Mouse (Mus musculus) retina, postnatal 1 day (tissue): ENCODE measurements at regions not wholly inside any gene's neighbourhood (a gene's known extent, or its start where the extent isn't known, plus 50 kb on each side); places are given as distances from the start of the nearest gene placed in this dataset.
A peak's percentile ranks its signal among the peaks of the same experiment; 100 is the strongest.
"Not testable (repeated sequence)": the region's sequence is repeated elsewhere in the genome, so short reads cannot be mapped to it uniquely, and the experiment has no call there.

Source experiments
- DNase-seq: peaks from one replicate; pipeline ENCODE4 v3.0.0-alpha.2; 2012

DNA sequence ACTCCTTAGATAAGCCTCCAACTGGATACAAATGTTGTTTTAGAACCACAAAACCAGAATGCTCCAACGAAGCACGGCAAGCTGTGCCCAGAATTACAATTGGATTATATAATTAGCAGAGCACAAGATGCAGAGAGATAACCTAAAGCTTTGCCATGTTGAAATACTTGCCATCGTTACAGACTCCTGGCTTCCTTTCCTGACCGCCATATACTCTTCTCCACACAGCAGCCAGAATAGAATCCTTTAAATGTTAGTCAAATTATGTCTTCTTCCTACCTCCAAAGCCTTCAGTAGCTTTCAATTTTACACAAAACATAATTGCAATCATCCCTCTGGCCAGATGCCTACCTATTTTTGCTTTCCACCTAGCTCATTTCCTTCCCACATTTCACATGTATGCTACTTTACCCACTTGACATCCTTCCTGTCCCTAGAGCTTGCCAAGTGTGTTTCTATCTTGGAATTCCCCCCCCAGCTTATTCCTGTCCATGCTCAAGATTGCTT, 52.8 kb upstream of the G2e3 start:
- DNase-seq: no peak

DNA sequence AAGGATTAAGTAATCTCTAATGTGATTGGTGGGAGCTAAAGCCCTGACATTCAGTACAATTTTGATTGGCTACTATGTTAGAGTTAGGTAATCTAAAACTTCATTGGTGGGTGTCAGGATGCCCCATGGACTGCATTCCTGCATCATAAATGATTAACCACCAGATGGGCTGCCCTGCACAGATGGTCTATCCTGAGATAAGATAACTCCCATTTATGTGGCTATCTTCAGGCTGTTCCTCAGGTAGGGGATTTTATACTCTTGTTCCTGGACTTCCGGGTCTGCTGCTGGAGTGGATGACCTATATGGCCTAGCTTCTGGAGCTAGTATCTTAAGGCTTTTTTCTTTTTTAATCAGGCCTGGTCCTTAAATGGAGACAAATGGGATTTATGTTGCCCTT, 69.5 kb upstream of the G2e3 start:
- no peak for DNase-seq

DNA sequence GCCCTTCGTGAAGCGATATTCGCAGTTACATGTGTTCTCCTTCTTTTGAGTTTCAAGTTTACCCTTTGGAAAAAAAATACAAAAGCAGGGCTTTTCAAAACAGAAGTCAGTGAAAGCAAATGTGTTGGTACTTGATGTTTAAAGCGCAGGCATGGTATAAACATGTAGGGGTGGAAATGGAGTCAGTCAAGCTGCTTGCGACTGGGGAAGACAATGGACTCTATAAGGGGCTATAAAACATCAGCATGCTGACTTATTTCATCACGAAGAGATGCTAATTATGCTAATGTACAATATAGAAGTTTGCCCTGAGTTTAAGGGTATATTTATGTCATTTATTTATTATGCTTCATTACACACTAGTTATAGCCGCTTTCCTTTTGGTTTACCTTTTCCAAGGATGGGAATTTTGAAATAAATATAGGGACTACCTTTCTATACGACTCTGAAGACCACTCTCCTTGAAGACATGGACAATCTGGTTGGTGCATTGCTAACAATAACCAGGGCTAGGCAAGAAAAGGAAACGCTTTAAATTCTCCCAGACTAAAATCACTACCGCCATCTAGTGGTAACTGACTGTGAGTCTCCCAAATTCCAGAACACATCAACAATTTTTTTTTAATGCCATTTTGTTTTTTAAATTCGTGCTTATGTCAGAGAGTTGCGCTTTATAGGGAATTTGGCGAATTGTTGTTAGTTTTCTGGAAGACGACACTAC, 71.9 kb upstream of the G2e3 start:
- peak; percentile 70 for DNase-seq

DNA sequence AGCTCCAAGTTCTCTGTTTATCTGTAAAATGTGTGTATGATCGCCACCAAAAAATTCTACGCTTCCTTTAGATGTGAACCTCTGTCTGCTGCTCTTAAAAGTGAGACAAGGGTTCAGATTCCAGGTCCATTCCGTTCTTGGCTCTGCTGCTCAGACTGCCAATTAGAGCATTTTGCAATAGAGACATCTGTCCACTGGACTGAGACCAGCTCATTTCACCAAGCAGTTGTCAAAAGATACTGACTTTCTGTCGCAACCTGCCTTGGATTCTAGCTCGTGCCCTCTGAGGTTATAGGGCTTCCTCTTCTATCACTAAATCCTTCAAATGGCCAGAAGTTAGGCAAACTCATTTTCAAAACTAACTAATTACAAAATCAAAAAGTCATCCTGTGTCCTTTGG, 74.4 kb upstream of the G2e3 start:
- DNase-seq: no peak

DNA sequence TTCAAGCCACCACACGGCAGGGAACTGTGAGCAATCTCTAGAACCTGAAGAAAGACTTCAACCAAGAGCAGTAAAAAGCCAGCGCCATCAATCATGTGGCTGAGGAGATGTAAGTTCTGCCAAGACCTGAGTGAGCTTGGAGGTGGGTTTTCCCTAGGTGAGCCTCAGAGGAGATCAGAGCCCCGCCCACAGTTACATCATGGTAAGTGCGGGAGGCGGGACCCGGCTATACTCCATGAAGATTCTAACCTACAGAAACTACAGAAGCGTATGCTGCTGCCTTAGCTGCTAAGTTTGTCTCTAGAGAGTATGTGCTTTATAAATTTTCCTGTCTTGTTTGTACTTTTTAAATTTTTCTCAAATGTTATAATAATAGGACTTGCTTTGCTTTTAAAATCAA, 105.0 kb upstream of the G2e3 start:
- DNase-seq: no peak

DNA sequence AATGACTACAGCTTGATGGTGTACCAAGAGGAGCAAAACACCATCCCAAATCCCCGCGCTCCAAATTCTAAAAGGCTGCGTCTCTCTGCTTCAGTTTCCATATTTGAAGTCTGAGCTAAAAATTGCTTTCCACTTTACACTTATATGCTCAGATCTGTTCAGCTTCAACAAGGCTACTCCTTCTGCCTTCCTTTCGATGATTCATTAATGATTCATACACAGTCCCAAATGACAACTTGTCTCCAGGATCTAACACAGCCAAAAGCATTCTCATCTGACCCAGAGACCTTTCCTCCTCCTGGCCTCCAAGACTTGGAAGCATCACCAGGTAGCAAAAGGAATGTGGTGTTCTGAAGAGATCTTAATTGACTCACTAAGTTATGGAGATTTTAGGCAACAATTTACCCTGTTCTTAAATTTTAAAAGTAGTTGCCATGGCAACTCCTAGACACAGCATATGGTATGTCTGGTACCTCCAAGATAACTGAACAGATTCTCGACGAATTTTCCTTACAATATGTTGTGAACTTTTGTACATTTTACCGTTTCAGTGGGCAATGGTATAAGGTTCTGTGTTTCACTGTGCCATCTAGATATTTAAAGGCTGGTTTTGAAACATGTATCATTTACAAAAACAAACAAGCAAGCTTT, 106.6 kb upstream of the G2e3 start:
- peak; percentile 2 for DNase-seq

DNA sequence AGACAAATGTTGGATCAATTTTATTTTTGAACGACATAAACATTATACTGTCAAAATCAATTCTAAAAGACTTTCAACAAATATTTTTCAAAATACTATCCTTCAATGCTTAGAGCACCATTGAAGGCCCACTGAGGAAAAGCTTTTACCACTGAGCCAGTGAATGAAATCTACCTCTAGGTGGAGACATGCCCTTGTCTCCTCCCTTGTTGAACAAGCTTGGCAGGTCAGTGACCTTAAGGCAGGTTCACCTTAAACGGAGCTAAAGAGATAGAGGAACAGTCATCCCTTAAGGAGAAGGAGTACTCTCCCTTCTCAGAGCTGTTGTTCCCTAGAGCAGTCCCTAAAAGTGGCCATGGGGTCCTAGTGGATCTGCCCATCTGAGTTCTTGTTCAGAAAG, 136.2 kb upstream of the G2e3 start:
- DNase-seq: no peak

DNA sequence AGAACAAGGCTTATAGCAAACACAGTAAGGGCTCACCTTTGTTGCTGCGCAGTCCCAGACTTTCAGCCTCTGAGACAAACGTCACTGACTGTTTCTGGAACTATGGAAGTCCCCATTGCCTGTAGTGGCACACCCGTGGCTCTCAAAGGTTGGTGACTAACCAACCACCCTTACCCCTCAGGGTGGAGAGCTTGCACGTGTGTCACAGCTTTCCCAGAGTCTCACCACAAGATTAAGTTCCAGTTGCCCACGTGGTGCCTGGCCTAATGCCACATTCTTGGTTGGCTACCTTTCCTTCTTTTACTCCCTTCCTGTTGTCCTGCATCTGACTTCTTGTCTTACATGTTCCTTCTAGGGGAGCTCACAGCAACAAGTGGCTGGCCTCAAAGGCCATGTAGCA, 151.6 kb upstream of the G2e3 start:
- DNase-seq: no peak

DNA sequence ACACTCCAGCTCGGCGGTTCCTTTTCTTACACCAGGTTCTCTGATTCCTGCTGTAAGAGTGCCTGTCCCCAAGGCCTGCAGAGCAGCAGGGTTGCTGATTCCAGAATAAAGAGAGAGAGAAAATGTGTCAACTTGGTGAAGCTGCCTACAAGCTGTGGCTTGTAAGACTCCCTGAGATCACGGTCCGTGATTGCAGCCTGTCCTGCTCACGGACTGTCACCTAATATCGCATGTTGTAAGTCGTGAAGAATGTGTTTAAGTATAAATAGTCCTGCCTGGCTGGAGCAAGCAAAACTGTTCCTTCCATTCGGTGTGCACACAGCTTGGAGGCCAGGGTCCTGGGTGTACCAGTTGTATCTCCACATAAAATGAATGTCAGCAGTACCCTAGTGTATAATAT, 152.7 kb upstream of the G2e3 start:
- DNase-seq: no peak

DNA sequence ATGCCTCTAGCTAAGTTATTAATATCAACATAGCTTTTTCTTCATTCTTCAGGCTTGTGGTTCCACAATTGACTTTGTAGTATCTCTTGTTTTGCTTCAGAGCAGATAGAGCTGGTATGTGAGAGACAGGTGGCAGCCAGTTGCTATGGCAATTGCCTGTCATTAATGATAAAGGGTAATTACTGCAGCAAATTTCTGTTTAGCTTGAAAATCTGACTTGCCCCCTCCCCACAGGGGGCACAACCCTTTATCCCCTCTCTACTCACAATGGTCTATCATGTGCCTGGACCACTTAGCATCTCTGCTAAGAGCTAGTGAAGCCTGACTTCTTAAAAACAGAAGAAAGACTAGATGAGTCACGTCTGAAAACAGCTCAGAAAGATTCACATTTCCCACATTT, 157.1 kb upstream of the G2e3 start:
- no peak for DNase-seq

DNA sequence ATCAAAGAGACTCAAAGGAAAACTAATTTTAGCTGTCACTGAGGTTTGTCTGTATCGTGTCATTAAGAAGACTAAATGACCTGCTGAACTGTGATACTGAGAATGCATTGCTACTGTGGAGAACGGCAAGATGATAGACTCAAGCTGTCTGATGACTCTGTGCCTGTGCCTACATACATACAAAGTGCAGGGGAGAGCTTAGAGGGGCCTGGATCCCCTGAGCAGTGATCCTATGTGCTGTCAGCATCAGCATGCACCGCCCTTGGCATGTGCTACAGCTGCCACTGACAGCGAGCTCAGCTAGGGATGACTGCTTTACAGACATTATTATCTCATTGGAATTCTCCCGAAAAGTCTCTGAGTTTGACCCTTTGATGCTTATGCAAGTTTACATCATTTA, 157.7 kb upstream of the G2e3 start:
- no peak for DNase-seq

DNA sequence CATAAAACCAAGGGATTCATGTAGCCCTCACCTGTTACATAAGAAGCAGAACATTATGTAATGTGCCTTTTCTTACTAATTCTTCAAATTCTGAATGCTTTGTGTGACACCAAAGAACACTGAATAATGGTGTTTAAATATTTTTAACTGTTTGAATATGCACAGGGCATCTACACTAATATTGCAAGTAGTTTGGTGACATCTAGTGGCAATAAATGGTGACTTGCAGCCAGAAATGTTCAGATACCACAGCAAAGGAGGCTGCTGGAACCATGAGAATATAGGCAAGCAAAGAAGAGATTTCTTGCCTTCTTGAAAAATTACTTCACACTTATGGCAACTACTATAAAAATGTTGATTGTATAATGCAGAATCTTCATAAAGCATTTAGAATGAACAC, 159.6 kb upstream of the G2e3 start:
- DNase-seq: peak; percentile 70

DNA sequence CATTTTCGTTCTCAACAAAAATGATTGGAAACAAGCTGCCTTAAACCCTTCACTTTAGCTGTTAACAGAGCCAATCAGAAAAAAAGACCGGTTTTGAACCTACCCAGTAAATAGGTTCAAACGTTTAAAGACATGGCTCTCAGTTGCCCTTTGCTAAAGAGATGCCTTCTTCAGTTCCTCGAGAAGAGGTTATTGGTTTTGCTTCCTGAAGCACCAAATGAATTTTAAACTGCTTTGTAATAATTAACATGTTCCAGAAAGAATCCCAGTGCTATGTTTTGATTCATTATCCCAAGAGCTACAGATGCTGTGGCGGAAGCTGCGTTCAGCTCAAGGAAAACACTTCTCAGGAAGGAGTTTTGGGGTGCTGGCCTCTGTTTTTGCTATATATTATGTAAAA, 160.1 kb upstream of the G2e3 start:
- no peak for DNase-seq

DNA sequence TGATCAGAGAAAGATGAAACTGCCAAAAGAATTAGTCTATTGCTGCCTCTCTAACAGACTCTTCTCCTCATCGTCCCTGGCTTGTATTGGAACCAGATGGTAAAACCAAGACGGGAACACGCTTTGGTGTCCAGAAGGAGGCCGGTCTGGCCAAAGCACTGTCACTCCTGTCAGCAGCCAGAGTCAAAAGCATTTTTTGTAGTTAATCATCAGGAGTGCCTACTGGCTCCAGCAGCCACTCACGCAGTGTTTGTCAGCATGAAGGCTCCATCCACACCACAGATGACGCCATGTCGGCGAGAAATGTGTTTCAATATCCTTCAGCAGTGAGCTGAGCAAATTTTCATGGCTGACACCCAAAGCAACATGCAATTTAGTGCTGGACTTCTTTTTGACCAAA, 162.1 kb upstream of the G2e3 start:
- DNase-seq: no peak

DNA sequence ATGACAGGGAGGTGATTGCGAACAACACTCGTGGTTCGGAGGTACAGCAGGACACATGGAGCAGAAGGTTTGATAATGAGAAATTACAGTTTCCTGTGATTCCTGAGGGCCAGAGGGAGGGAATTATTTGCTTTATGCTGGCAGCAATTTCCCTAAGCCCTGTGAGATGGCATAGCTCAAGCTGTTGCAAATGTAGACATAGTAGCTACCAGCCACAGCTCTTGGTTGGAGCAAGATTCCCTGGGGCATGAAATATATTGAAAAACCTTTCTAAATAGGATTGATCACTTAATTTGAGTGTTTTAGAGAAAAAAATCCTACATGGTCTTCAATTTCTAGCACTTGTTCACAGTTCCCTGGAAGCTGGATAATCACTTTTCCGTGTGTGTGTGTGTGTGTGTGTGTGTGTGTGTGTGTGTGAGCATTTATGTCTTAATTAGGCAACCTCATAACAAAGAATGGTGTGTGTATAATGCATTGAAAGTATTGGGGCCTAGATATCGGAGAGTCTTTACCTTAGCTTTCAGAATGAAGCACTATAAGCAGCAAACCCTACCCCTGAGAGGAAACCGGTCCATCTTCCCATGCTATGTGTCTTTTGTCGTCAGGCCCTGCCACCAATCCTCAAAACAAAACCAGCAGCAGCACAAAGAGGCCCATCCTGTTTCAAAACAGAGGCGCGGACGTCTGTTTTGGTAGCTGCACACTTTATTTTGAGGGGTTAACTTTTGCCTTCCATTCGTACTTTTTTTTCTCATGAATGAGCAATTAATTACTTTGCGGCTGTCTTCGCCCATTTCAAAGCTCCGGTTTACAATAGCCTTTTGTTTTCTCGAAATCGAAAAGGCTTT, 172.7 kb upstream of the G2e3 start:
- DNase-seq: peak; percentile 53

DNA sequence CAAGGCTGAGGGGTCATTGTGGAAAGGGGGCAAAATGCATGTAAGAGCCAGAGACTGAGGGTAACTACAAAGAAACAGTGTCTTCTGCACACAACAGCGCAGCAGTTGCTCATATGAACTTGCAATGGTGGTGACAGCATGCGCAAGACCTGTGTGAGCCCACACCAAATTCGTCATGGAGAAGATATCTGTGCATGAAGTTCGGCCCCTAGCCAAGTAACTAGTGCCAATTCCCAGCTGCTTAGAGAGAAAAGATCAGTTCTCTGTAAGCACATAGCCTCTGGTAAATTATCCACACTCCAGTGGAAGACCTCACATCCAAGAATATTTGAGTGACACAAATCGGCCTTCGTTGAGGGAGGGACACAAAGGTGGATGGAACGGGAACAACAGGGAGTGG, 182.7 kb upstream of the G2e3 start:
- DNase-seq: no peak

DNA sequence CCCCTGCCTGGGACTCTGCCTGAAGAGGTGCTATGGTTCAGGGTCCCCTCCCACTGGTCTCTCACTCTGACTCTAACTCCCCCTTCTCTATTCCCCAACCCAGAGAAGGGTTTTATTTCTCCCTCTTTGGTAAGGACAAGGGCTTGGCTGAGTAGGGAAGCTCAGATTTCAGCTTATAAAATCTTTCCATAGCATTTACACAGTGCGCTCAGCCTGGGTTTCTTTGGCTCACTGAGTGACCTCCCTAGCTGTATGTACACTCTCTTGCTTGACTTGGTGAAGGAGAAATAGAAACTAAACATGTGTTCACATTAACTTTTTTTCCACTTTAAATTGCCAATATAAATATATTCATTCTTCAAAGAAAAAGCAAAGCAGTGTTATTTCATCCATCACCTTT, 186.9 kb upstream of the G2e3 start:
- DNase-seq: no peak

DNA sequence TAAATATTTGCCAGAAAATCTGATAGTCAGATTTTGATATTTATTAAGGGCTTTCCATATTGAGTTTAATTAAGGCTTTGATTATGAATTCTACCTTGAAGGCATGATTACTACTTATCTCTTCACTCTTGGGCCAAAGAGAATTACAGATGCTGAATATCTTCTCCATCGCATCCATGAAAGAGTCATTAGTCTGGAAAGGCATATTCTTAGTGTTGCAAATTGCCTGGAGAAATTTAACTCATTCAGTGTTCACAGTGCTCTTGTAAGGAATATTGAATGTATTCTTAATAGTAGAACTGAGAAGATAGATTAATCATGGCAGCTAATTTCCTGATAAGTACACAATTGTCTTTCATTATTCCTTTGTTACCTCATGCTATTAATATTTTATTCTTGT, 187.7 kb upstream of the G2e3 start:
- no peak for DNase-seq

DNA sequence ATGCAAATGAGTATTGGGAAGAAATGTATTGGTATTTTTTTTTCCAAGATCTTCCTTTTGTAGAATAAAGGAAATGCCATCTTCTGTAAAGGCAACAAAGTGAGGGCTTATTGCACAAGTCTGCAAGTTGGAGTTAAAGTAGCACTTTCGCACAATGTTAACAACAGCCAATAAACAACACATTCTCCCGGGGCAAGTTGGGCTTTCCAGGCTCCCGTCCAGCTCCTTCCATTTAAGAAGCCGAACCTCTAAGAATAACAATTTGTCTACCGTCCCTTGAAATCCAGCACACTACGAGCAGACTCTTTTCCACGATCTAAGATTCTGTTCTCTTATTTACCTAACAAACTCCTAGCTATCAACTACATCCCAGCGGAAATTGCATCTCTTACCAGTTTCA, 199.9 kb upstream of the G2e3 start:
- DNase-seq: no peak

DNA sequence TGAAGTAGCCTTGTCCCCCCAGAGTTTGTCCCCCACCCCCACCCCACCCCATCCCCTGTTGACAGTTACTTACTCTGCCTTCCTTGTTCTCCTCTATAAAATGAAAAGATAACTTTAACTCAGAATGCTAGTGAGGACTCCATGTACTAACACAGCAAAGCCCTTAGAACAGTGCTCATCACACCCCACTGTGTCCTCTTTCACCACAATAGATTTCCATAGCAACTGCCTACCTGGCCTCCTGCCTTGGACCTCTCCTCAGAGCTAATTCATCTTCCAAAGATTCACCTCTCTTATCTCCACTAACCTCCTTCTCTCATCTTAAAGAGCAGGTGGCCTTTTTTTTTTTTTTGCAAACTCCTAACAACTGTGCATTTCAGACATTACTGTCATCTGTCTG, 204.0 kb upstream of the G2e3 start:
- DNase-seq: no peak

DNA sequence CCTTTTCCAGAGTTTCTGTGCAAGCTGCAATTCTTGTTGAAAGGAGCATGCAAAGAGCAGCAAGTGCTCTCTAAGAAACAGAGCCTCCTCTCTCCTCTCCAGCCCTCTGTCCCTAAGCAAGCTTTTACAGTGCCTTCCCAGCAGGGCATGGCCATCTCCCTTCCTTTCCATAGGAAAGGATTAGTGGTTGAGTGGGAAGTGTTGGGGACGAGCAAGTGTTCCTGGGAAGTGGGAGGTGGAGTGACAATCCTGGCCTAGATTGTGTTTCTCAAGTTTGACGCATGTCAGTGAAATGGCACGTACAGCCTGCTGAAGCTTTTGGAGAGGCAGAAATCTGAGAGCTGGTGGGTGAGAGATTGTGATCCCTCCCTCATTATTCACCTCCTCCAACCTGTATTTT, 204.7 kb upstream of the G2e3 start:
- no peak for DNase-seq

DNA sequence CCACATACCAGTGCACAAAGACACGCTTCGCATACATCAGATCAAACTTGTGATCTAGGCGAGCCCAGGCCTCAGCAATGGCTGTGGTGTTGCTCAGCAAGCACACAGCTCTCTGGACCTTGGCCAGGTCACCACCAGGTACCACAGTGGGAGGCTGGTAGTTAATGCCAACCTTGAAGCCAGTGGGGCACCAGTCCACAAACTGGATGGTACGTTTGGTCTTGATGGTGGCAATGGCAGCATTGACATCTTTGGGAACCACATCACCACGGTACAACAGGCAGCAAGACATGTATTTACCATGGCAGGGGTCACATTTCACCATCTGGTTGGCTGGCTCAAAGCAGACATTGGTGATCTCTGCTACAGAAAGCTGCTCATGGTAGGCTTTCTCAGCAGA, 214.2 kb upstream of the G2e3 start:
- DNase-seq: not testable (repeated sequence)

DNA sequence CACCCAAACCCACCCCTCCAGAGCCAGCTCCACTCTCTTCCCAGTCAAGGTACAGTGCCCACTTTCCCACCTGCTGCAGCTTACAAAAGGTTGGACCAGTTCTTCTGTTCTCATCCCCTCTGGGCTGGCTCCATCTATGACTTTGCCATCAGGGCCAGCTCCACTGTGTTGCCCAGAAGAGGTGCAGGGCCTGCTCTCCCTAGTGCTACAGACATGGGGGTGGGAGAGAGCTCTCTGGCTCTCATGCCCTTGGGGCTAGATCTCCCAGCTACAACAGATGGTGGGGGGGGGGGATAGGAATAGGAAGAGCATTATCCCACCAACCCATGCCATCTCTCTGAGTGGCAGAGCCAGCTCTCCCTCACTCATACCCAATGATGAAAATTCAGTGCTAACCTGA, 219.6 kb upstream of the G2e3 start:
- DNase-seq: no peak

DNA sequence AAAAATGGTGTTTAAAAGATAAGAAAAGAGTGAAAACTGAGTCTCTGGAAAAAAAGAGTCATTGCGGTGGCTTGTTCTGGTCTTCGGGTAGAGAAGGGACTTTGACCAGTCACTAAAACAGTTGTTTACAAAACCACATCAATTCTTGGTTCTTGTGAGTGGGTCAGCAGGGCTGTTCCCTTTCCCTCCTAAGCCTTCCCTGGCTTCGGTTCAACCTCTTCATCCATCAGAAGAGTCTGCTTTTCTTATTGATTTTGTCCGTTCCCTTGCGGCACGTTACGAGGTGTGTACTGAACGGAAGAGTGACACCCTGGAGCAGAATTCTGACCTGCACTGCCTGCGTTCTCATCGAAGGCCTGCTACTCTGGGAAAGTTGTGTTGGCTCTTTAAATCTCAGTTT, 229.1 kb upstream of the G2e3 start:
- DNase-seq: no peak
